Mouse (Mus musculus): ENCODE results near the gene F11r. TPM values are rescaled to one million over a fixed set of nuclear protein-coding genes. Genes with fewer than 3 reads are reported as not detected.

The F11r gene
- total RNA-seq (2022), result 1 to 10 TPM; 3.6 to 5.9 (median 4.2) TPM

- peak; percentile 16 to 30 for DNase-seq (ENCODE audit: low spot score in 2 of 2)
Measured at GRCm38 (mm10) chr1:171437264-171438013, at the start of gene F11r. Gene F11r, plus strand, starts transcription at chr1:171437535.

- no peak for DNase-seq (ENCODE audit: low spot score in 2 of 2)
Measured at GRCm38 (mm10) chr1:171388376-171389102, 48.8 kb upstream of the F11r start, which contains the start of gene Arhgap30. Gene Arhgap30, plus strand, starts transcription at chr1:171388954.

- DNase-seq (ENCODE audit: low spot score in 2 of 2), result peak in 1 of 2 experiments; percentile 22
Measured at GRCm38 (mm10) chr1:171390101-171390500, 47.2 kb upstream of the F11r start.

DNA sequence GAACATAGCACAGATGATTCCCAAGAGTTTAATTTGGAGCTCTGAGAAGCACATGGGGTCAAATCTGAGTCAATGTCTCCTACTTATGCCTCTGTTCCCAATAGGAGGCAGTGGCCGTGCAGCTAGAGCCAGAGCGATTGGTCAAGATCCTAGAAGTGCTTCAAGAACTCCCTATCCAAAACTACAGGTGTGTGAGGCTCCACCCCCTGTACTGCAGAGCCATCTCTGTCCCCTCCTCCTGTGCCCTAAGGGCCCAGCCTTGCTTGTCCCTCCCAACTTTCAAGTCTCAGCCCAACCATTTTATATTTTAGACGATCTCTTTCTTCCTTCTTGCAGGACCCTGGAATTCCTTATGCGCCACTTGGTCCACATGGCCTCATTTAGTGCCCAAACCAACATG is 35.5 kb upstream of the F11r start:
- no peak for DNase-seq (ENCODE audit: low spot score in 2 of 2)

DNA sequence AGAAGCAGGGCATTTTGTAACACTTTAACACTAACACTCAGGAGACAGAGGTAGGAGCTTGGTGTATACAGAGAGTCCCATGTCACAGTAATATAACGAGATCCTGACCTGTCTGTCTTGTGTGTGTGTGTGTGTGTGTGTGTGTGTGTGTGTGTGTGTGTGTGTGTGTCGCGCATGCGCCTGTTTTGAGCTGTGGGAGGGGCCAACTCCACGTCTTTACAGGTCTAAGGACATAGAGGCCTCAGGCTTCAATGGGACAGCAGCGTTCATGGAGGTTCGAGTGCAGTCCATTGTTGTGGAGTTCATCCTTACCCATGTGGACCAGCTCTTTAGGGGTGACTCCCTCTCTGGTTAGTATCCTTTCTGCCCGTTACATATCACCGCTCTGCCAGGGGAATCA is 34.3 kb upstream of the F11r start:
- no peak for DNase-seq (ENCODE audit: low spot score in 2 of 2)

- no peak for DNase-seq (ENCODE audit: low spot score in 2 of 2)
Measured at GRCm38 (mm10) chr1:171407263-171407662, 30.1 kb upstream of the F11r start.

DNA sequence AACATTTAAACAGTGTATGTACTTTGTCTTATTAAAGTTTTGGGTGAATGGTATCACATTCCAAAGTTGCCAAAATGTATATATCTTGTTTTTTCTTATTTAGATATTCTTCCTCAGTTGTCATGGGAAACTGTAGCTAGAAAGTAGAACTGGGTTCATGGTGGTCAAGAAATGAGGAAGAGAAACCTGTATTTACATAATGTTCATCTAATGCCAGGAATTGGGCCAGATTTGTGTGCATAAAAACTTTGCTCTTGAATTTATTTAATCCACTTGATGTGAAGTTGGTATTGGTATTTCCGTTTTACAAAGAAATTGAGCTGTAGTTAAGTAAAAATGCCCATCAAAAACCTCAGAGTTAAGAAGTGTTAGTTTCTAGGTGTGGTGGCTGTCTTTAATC is 27.1 kb upstream of the F11r start:
- no peak for DNase-seq (ENCODE audit: low spot score in 2 of 2)

DNA sequence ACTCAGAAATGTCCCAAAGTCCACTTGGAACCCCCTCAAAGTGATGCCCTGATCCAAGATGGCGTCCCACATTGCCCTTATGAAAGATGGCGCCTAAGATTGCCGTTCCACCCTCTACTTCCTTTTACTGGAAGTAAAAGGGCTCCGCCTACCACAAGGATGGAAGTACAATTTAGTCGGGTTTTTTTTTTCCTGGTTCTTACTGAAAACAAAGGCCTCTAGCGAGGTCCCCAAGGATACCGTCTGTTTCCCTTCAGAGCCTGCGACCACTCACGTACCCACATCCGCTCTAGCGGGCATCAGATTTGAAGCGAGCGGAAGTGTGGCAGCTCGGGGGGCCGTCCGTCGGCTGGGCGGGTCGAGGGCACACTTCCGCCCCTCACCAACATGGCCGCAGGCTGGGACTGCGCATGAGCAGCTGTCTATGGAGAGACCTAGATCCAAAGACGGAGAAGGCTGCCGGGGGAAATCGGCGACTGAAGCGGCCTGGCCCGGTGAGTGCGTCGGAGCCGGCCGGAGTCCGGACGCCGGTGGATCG is 26.3 kb upstream of the F11r start, which contains the start of gene Usf1:
Gene Usf1, plus strand, starts transcription at position 367 of the 538 bp plus-strand sequence.
- DNase-seq (ENCODE audit: low spot score in 2 of 2), result peak; percentile 92 to 94

DNA sequence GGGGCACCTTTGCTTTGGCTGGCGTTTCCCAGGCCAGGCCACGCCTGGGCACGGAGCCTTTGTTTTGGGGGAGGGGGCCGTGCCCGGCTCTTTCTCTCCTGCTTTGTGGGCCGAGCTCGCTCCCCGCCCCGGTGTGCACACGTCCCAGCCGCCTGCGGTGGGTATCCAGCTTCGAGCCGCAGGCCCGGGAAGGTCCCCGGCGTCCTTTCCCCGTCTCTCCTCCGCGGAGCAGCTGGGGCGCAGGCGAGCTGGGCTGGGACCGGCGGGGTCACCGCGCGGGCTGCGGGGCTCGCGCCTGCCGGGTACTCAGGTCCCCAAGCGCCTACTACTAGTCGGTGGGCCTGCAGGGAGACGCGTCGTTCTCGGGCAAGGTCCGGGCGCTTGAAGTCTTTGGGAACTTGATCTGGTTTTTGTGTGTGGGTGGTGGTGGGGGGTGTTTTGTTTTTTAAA is 25.8 kb upstream of the F11r start:
- peak in 1 of 2 experiments; percentile 5 for DNase-seq (ENCODE audit: low spot score in 2 of 2)

- DNase-seq (ENCODE audit: low spot score in 2 of 2), result no peak
Measured at GRCm38 (mm10) chr1:171412001-171412441, 25.3 kb upstream of the F11r start.

GRCm38 (mm10) chr1:171412446-171412845 is 24.9 kb upstream of the F11r start:
- no peak for DNase-seq (ENCODE audit: low spot score in 2 of 2)

GRCm38 (mm10) chr1:171413608-171414007 is 23.7 kb upstream of the F11r start:
- DNase-seq (ENCODE audit: low spot score in 2 of 2), result no peak

DNA sequence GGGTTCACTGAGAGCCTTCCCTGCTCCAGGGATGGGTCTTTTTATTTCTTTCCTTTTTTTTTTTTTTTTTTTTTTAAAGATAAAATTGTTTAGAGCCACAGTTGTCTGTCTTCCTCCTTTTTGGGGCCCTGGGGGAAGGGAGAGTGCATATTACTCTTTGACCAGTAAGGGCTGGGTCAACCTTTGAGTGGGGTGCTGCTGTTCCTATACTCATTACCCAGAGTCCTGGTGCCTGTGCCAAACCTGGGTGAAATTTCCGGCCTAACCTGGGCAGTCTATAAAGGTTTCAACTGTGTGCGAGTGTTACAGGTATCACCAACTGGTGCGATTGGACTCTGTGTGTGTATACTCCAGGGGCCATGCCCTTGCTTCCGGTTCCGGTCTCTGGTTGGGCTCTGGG is 18.7 kb upstream of the F11r start, which contains the start of gene Tstd1:
Gene Tstd1, plus strand, starts transcription at position 213 of the 400 bp plus-strand sequence.
- DNase-seq (ENCODE audit: low spot score in 2 of 2), result no peak

DNA sequence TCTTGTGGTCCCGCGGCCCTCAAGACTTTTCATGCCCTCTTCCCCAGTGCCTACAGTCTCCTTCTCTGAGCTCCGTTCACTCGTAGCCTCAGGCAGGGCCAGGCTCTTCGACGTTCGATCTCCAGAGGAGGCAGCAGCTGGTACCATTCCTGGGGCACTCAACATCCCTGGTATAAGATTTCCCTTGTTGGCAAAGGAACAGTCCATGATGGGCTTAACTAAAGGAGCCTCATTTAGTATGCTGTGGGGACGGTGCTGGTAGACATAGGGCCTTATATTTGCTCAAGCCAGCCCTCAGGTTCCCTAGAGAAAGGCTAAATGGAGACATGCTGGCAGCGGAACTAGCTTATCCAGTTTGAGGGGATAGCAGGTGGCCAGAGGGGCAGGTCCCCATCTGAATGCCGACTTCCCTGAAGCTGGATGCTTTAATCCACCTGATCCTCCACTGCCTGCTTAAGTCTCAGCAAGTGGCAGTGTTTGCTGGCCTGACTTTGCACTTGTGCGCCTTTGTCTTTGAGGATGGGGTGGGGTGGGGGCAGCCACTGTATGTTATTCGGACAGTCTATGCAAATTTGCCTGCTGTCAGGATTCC is 17.9 kb upstream of the F11r start:
- DNase-seq (ENCODE audit: low spot score in 2 of 2), result no peak

GRCm38 (mm10) chr1:171419905-171420304 is 17.4 kb upstream of the F11r start:
- no peak for DNase-seq (ENCODE audit: low spot score in 2 of 2)

- no peak for DNase-seq (ENCODE audit: low spot score in 2 of 2)
Measured at GRCm38 (mm10) chr1:171422504-171423095, 14.7 kb upstream of the F11r start.

DNA sequence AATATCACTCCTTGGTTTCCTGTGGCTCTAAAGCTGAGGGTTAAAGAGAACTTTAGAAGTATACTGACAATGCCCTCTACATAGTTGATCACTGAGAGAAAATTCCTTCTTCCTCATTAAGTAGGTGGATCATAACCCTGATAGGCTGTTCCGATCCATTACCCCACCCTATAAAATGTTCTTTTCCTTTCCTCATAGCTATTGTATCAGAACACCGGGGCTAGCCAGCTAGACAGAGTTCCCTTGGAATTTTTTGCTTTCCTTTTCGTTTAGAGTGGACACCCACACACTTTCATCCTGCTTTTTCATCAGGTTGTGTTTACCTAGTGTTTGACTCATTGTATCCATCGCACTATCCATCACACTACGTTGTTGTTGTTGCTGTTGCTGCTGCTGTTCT is 12.7 kb upstream of the F11r start:
- no peak for DNase-seq (ENCODE audit: low spot score in 2 of 2)

DNA sequence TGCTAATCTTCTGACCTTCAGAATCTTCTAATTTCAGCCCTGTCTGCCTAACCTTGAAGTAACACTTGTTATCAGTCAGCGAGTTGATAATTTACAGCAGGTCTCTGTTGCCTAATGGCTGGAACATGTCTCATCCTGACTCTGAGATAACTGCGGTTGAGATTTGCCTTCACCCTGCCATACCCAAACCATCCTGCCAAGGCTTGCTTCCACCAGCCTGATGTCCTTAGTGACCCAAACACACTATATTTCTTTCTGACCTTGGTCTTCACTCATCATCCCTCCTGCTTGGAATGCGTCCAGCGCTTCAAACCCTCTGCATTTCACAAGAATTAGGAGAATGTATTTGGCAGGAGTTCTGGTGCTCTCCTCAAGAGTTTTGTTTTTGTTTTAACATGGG is 12.2 kb upstream of the F11r start:
- DNase-seq (ENCODE audit: low spot score in 2 of 2), result no peak

DNA sequence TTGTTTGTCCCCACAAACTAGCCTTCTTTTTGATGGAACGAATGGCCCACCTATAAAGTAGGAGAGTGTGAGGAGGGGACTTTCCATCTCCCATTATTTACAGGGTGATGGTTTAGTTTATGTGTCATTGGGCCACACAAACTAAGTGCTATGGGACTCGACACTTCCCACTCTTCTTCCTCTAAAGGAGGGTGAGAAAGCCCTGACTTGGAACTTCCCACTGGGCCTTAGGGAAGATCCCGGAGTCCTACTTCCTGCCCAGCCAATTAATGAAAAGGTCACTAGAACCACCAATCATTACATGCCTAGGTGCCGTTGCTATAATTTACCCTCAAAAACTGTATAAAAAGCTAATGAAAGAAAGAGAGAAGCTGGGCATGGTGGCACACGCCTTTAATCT is 5.2 kb upstream of the F11r start:
- DNase-seq (ENCODE audit: low spot score in 2 of 2), result no peak

GRCm38 (mm10) chr1:171435288-171435814 is 2.0 kb upstream of the F11r start:
- no peak for DNase-seq (ENCODE audit: low spot score in 2 of 2)

DNA sequence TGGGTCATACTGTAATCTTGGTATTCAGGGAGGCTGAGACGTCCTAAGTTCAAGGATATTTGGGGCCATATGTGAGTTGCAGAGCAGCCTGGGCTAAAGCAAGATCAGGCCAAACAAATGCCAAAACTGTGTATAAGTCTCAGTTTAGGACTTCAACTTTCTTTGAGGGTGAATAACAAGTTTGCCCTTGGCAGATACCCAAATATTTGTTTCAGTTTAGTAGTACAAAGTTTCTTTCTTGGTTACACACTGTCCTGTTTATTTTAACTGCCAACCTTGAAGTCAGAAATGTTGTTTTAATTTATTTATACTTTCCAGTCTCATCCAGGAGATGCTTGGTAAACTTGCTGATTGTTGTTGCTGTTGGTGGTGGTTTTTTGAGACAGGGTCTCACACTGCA is 1.4 kb upstream of the F11r start:
- no peak for DNase-seq (ENCODE audit: low spot score in 2 of 2)

Data from gastrocnemius, adult 8-10 months (tissue).